Mouse (Mus musculus) forebrain, embryonic 13.5 days (tissue): ENCODE measurements at regions not wholly inside any gene's neighbourhood (a gene's known extent, or its start where the extent isn't known, plus 50 kb on each side); places are given as distances from the start of the nearest gene placed in this dataset.

Source experiments
- ATAC-seq: fragments of 200-750 bp; cut with Nextera tagmentation; 2 replicates; pipeline ENCODE4 v1.8.0; 2017
- H3K27ac ChIP-seq: fragments of 300-500 bp; sonication (generic); 2 replicates; pipeline ENCODE4 v1.5.1; 2015; ENCODE audit warnings: inconsistent platforms, mild to moderate bottlenecking, moderate library complexity
- H3K27me3 ChIP-seq: fragments of 300-500 bp; sonication (generic); 2 replicates; pipeline ENCODE4 v1.6.1; 2015; ENCODE audit warnings: mild to moderate bottlenecking, inconsistent platforms
- H3K36me3 ChIP-seq: fragments of 300-500 bp; sonication (generic); 2 replicates; pipeline ENCODE4 v1.6.1; 2015; ENCODE audit warnings: mild to moderate bottlenecking, inconsistent platforms; ENCODE audit not compliant: poor library complexity, severe bottlenecking
- H3K4me1 ChIP-seq: fragments of 300-500 bp; sonication (generic); 2 replicates; pipeline ENCODE4 v1.6.1; 2015; ENCODE audit warnings: inconsistent platforms
- H3K4me2 ChIP-seq: fragments of 300-500 bp; sonication (generic); 2 replicates; pipeline ENCODE4 v1.6.1; 2015; ENCODE audit warnings: inconsistent platforms, mild to moderate bottlenecking, moderate library complexity
- H3K4me3 ChIP-seq: fragments of 300-500 bp; sonication (generic); 2 replicates; pipeline ENCODE4 v1.5.1; 2015; ENCODE audit warnings: mild to moderate bottlenecking, inconsistent platforms
- H3K9ac ChIP-seq: fragments of 300-500 bp; sonication (generic); 2 replicates; pipeline ENCODE4 v1.6.1; 2015; ENCODE audit warnings: mild to moderate bottlenecking, inconsistent platforms
- H3K9me3 ChIP-seq: fragments of 300-500 bp; sonication (generic); replicated peaks from 2 replicates; pipeline ENCODE4 v1.6.1; 2016; ENCODE audit warnings: inconsistent platforms
- WGBS: fragments of 180-500 bp; shearing (Covaris S2); methylation state at CpG from one replicate; pipeline ENCODE4 v1.1.7; 2015; 5-methylcytosine and 5-hydroxymethylcytosine counted together

DNA sequence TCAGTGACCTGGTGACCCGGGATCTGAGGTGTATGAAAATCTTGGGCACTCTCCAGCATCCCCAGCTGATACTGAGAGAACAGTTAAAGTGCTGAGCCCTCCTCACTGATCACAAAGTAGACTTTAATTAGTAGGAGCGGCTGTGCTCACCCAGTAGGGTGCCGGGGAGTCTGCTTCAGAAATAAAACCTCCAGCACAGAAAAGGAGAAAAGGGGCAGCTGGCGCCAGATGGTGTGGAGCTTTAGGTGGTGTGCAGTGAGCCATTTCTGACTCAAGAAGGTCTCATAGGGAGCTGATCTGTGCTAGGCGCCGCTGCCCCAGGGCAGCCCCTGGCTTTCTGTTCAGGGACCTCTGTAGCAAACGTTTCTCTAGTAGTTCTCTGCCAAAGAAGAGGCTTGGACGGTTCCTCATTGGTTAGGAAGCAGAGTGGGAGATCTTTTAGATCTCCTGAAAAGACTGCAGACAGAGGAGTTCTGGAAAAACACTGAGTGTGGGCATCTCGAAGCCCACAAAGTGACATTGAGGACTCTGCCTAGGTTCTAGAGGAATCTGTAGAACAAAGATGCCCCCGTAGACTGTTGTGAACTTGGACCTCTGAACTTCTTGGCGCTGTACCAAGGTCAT is 200.1 kb upstream of the Clnk start:
- no peaks in the 10 kb centered on the region for H3K27me3 ChIP-seq
- peaks cover 9% of the 10 kb centered on the region for H3K4me1 ChIP-seq
- H3K36me3 ChIP-seq: no peaks in the 10 kb centered on the region
- WGBS: 25% methylated on average over 11 of the region's 11 CpGs
- no peak overlapping the region for H3K9ac ChIP-seq
- H3K4me3 ChIP-seq: no peak overlapping the region
- peak; percentile 92 for ATAC-seq
- no peak overlapping the region for H3K4me2 ChIP-seq
- no peaks in the 10 kb centered on the region for H3K9me3 ChIP-seq
- peak overlapping the region; percentile 48 for H3K27ac ChIP-seq

DNA sequence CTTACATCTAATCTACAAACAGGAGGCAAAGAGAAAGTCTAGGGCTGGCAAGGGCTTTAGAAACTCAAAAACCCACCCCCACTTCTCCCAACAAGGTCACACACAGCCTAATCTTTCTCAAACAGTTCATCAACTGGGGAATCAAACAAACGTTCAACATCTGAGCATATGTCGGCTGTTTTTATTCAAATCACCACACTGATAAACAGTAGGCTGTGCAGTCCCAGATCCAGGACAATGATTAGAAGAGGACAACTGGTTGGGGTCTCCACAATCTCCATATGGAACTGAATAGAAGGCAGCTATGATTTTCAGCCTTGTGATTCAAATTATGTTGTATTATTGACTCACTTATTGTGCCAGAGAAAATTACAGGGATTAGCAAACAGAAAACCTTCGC is 193.1 kb upstream of the Clnk start:
- ATAC-seq: peak; percentile 27; the same call in 1 of the 2 replicates
- no peak overlapping the region for H3K4me2 ChIP-seq
- no peak overlapping the region for H3K4me3 ChIP-seq
- H3K4me1 ChIP-seq: peaks cover 3% of the 10 kb centered on the region; the same call in 1 of the 2 replicates
- 53% methylated on average over 3 of the region's 3 CpGs for WGBS
- no peaks in the 10 kb centered on the region for H3K36me3 ChIP-seq
- H3K27me3 ChIP-seq: no peaks in the 10 kb centered on the region
- H3K27ac ChIP-seq: no peak overlapping the region
- no peak overlapping the region for H3K9ac ChIP-seq
- no peaks in the 10 kb centered on the region for H3K9me3 ChIP-seq

DNA sequence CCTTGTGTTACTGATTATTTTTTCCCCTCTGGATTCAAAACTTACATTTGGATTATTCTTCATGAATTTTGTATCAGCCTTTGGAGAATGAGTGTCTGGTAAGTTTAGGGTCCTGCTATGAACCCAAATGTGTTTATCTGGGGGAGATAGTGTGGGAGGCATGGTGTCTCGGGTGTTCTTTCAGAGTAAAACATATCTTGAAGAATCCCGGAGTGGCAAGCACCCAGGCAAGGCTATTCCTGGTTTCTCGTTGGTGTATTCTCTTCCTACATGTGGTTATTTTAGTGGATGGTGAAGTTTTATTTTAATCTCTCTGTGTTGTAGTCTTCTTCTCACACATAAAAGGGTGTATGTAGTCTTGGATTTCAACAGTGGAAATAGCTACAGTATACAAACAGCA is 186.4 kb upstream of the Clnk start:
- no peaks in the 10 kb centered on the region for H3K9me3 ChIP-seq
- H3K4me2 ChIP-seq: no peak overlapping the region
- H3K36me3 ChIP-seq: no peaks in the 10 kb centered on the region
- no peaks in the 10 kb centered on the region for H3K4me1 ChIP-seq
- WGBS: 92% methylated on average over 3 of the region's 3 CpGs
- no peaks in the 10 kb centered on the region for H3K27me3 ChIP-seq
- H3K9ac ChIP-seq: no peak overlapping the region
- H3K27ac ChIP-seq: no peak overlapping the region
- no peak overlapping the region for H3K4me3 ChIP-seq
- ATAC-seq: no peak

DNA sequence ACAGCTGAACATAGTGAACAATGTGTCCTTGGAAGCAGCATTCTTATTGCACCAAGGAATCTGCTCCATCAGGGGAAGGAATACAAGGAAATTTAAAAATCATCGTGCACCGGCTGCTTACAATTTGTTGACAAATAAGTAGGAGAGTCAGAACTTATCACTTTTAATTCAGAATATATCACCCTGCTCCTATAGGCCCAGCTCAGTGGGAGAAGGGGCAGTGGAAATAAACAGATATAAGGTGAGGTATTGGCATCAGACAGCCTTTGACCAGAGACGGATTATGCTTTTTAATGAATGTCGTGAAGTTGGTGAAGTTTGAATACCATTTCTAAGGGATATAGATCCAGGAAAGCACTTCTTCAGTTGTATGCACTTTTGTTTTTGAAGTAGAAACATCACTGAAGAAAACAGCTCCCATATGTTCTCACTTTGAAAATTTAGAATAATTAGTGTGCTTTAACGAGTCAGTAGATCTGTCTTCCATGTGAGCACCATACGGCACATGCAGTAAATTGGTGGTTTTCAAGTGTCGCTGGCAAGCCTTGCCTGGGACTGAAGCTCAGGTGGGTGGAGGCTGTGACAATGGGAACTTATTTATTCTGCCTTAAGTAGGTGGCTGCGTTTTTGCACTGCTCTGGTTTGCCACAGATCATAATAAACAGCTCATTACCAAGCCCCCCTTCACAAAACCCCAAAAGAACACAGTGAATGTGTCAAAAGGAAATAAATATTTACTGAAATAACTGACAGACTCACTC is 176.1 kb upstream of the Clnk start:
- Histone ChIP-seq H3K4me1 (no peaks in the 10 kb centered on the region), H3K27me3 (no peaks in the 10 kb centered on the region), H3K9ac (no peak overlapping the region), H3K9me3 (no peaks in the 10 kb centered on the region), H3K36me3 (no peaks in the 10 kb centered on the region), H3K4me3 (no peak overlapping the region), H3K27ac (no peak overlapping the region), H3K4me2 (no peak overlapping the region)
- peak; percentile 97 for ATAC-seq
- WGBS: 57% methylated on average over 8 of the region's 8 CpGs

DNA sequence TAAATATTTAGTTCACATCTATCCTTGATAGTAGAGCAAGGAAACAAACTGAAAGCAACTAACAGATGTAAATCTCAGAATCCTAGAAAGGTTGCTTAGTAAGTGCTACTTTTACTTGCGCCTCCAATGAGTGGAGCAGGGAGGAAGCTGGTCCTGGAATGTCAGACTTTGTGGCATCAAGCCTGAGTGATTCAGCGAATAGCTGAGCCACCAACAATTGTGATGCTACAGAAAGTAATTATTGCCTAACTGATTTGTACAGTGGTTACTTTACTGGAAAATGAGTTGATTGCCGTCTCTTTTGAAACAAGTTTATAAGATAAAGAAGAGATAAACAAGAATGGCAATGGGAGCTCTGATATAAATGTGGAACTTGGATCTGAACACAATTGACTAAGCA is 173.9 kb upstream of the Clnk start:
- Histone ChIP-seq H3K27me3 (no peaks in the 10 kb centered on the region), H3K9ac (no peak overlapping the region), H3K4me1 (no peaks in the 10 kb centered on the region), H3K4me2 (no peak overlapping the region), H3K9me3 (no peaks in the 10 kb centered on the region), H3K36me3 (no peaks in the 10 kb centered on the region), H3K27ac (no peak overlapping the region), H3K4me3 (no peak overlapping the region)
- 87% methylated on average over 3 of the region's 3 CpGs for WGBS
- ATAC-seq: no peak

DNA sequence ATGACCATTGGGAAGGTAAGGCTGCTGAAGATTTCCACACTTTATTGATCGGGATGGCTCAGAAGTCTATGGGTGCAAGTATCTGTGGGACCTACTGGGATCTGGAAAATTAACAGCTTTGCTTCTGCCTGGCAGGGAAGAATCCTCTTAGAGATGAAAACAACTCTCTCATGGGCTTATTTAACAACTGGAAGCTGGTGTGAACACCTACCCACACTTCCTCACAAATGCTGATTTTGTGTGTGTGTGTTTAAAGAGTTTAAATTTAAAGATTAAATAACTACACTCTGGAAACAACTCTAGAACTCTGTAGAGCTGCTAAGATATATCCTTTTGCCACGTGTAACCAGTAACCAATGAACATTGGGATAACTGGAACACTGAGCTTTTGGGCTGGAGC is 172.5 kb upstream of the Clnk start:
- no peaks in the 10 kb centered on the region for H3K27me3 ChIP-seq
- no peak overlapping the region for H3K27ac ChIP-seq
- no peak for ATAC-seq
- no peak overlapping the region for H3K4me2 ChIP-seq
- no peaks in the 10 kb centered on the region for H3K9me3 ChIP-seq
- H3K9ac ChIP-seq: no peak overlapping the region
- WGBS: 70% methylated on average over 2 of the region's 2 CpGs
- no peaks in the 10 kb centered on the region for H3K4me1 ChIP-seq
- H3K36me3 ChIP-seq: no peaks in the 10 kb centered on the region
- no peak overlapping the region for H3K4me3 ChIP-seq

DNA sequence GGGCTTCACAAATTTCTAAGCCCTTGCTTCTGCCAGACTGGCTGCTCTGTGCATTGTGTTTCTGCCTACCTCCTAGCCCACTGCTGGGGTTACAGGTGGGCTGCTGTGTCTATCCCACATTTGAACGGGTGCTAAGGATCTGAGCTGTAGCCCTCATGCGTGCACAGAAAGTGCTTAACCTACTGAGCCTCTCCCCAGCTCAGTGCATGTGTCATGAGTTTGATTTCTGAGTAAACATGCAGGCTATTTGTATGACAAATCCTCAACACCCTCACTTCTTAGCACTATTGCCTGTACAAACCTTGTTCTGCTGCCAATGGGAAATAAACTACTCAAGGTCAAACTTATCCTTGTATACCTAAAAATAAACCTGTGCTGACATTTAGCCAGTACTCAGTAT is 163.9 kb upstream of the Clnk start:
- Histone ChIP-seq H3K9ac (no peak overlapping the region), H3K27ac (no peak overlapping the region), H3K4me3 (no peak overlapping the region), H3K4me2 (no peak overlapping the region), H3K4me1 (no peaks in the 10 kb centered on the region), H3K27me3 (no peaks in the 10 kb centered on the region), H3K9me3 (no peaks in the 10 kb centered on the region), H3K36me3 (no peaks in the 10 kb centered on the region)
- WGBS: 93% methylated on average over 2 of the region's 2 CpGs
- ATAC-seq: no peak

DNA sequence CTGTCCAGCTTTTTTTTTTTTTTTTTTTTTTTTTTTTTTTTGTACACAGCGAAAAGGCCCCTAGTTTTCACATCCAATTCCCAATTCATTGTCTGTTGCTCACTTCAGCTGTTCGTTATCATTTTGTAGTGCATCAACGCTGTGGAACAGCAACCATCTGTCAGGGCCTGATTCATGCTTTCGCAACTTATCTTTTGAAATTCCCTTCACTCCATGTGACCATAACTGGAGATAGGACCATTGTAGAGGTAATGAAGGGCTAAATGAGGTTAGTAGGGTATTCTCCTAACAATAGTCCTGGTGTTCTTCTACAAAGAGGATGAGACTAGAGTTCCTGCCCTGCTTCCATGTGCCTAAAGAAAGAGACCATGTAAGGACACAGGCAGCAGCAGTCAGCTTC is 146.6 kb upstream of the Clnk start:
- Histone ChIP-seq H3K9ac (no peak overlapping the region), H3K4me2 (no peak overlapping the region)
- WGBS: 75% methylated on average over 4 of the region's 4 CpGs

DNA sequence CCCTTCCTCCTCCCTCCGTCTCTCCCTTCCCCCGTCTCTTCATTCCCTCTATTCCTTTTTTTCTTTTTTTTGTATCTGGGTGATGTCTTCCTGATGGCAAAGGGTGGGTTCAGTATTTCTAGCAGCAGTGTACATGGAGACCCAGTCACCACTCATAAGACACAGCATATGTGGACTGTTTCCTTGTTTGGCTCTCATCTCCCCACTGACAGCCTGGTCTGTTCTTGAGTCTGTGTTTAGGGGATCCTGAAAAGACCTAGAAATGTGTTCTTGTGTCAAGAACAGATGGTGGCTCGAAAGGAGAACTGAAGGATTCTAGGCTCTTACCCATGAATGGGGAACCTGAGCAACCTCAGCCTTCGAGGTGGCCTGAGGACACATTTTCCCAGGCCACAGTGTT is 124.0 kb upstream of the Clnk start:
- 0 out of 2 replicates have a peak, but pooled peaks have one; percentile 33 for ATAC-seq
- H3K9ac ChIP-seq: no peak overlapping the region
- H3K27me3 ChIP-seq: no peaks in the 10 kb centered on the region
- H3K4me3 ChIP-seq: no peak overlapping the region
- no peaks in the 10 kb centered on the region for H3K36me3 ChIP-seq
- no peak overlapping the region for H3K4me2 ChIP-seq
- no peaks in the 10 kb centered on the region for H3K4me1 ChIP-seq
- H3K27ac ChIP-seq: no peak overlapping the region
- 86% methylated on average over 4 of the region's 4 CpGs for WGBS
- no peaks in the 10 kb centered on the region for H3K9me3 ChIP-seq

More for the DNA sequence above, 146.6 kb upstream of the Clnk start:
- no peak overlapping the region for H3K4me3 ChIP-seq
- no peaks in the 10 kb centered on the region for H3K4me1 ChIP-seq
- H3K36me3 ChIP-seq: no peaks in the 10 kb centered on the region
- H3K9me3 ChIP-seq: no peaks in the 10 kb centered on the region
- ATAC-seq: no peak
- H3K27ac ChIP-seq: no peak overlapping the region
- no peaks in the 10 kb centered on the region for H3K27me3 ChIP-seq

DNA sequence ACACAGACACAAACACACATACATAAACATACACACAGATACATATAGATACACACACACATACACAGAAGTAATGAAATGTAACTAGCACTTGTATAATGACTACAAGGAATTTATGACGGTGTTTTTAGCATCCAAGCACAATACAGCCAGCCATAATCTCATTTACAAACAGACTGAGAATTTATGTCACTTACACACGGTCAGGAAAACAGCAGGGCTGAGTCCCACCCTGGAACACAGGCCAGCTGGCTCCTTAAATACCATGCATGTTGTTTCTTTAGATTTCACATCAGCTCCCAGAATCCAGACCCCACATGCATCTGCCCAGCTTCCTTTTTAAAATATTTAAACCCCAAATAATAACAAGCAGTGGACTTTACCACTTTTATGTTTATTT is 123.1 kb upstream of the Clnk start:
- H3K4me2 ChIP-seq: no peak overlapping the region
- no peak for ATAC-seq

DNA sequence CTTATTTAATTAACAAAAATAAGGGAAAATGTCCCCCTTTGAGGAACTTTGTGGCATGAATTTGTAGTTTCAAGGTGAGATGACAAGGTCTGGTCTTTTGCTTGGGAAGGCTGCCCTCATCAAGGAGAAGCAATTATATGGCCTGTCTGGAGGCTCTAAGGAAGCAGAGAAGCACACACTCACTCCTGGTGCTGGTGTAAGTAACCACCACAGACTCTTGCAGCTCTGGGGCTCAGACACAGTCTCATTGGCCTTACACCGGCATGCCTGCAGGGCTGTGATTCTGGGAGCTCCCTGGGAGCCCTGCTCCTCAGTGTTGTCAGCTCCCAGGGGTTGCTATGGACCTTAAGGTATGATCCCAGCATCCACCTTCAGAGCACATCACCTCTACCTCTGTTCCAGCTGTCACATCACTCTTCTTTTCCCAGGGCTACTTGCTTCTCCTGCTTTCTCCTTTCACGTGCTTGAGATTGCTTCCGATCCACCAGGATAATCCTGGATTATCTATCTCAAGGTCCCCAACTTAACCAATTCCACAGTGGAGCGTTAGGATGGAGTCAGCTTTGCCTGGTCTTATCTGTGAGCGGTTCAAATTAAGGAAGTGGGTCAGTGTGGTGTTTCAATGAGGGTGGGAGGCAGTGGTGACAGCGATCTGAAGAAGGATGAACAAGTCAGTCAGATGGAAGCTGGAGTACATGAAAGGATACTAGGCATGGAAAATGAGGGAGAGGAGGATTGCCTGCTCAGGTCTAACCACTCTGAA is 96.0 kb upstream of the Clnk start:
- H3K4me1 ChIP-seq: no peaks in the 10 kb centered on the region
- H3K27ac ChIP-seq: no peak overlapping the region
- WGBS: 66% methylated on average over 6 of the region's 6 CpGs
- no peak overlapping the region for H3K4me3 ChIP-seq
- no peak overlapping the region for H3K4me2 ChIP-seq
- no peak overlapping the region for H3K9ac ChIP-seq
- H3K36me3 ChIP-seq: no peaks in the 10 kb centered on the region
- H3K9me3 ChIP-seq: no peaks in the 10 kb centered on the region
- H3K27me3 ChIP-seq: no peaks in the 10 kb centered on the region
- ATAC-seq: no peak

More for the DNA sequence above, 123.1 kb upstream of the Clnk start:
- H3K27me3 ChIP-seq: no peaks in the 10 kb centered on the region
- H3K9me3 ChIP-seq: no peaks in the 10 kb centered on the region
- H3K4me1 ChIP-seq: no peaks in the 10 kb centered on the region
- no peak overlapping the region for H3K9ac ChIP-seq
- no peak overlapping the region for H3K27ac ChIP-seq
- no peaks in the 10 kb centered on the region for H3K36me3 ChIP-seq
- H3K4me3 ChIP-seq: no peak overlapping the region
- 45% methylated on average over 2 of the region's 2 CpGs for whole genome bisulfite sequencing

DNA sequence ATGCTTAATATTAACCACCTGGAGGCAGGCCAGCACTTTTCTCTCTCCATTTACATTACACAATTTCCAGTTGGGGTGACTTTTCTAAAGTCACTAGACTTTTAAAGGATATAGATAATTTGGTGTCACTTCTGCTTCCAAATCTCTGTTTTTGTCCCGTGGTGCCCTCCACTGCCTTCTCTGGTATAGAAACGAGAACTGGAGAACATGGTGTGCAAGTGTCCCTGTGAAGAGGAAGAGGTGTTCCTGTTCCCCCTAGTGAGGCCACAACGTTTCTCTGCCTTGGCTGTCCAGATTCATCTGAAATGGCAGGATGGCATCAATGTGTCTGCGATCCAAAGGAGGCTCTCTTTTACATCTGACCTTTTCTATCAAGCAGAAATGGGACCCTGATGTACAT is 93.9 kb upstream of the Clnk start:
- Histone ChIP-seq H3K9me3 (no peaks in the 10 kb centered on the region), H3K27ac (no peak overlapping the region), H3K4me2 (no peak overlapping the region), H3K27me3 (no peaks in the 10 kb centered on the region), H3K9ac (no peak overlapping the region), H3K4me3 (no peak overlapping the region), H3K36me3 (no peaks in the 10 kb centered on the region), H3K4me1 (no peaks in the 10 kb centered on the region)
- ATAC-seq: no peak
- WGBS: 87% methylated on average over 4 of the region's 4 CpGs
